Mouse (Mus musculus) neural tube, embryonic 10.5 days (tissue): ENCODE data around the gene Ifit1bl2.

ENCODE experiments used
- DNase-seq: peaks from one replicate; pipeline ENCODE4 v3.0.0-alpha.2; 2017; ENCODE audit warnings: low spot score; ENCODE audit errors: extremely low spot score

Gene Ifit1bl2

DNA sequence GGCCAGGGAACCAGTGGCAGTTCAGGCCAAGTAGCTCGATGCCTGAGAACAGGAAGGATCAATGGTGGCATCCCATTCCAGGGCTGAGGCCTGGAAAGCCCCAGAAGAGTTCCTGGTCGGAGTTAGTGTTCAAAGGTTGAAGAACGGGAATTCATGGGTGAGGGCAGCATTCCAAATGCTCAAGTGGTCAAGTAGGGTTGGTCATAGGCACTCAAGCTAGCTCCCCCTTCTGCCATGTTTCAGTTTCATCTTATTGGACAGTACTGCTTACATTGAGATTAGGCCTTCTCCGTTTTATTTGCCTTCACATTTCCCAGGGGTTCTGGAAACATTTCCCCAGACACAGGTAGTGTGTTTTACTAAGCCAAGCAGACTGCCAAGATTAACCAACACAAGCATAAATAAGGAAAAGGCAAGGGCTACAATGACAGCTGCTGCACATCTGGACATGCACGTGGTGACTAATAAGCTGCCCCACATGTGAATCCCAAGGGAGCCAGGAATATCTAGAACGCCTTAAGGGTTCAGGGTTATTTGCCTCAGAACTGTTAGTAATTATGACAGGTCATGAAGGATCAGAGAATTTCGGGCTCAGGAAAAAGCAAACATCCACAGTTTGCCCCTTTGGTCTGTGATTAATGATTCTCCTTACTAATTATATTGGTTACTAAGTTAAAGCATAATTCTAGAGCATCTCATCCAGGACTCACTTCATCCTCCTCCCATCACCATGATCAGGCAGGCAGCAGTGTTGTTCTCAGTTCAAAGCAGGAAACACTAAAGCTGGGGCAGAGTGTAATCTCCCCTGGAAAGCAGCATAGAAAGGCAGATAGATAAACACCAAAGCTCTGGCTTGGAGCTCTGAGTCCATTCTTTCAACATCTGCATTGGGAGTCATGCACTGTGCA lies 71.3 kb downstream of the Ifit1bl2 start:
- DNase-seq = no peak
